Mouse (Mus musculus): Measurements from ENCODE around the gene Ccdc34.

GRCm38 (mm10) chr2:110080532-110080931 lies 62.9 kb downstream of the Ccdc34 start:
- no peak for TF ChIP-seq POLR2A (IDR thresholded peaks at IDR 0.05; ENCODE audit: insufficient read depth, low read length)
- TF ChIP-seq CTCF (IDR thresholded peaks at IDR 0.05; ENCODE audit: low read depth, low read length), result no peak
- no peak for TF ChIP-seq EP300 (IDR thresholded peaks at IDR 0.05; ENCODE audit: insufficient read depth, low read depth, low read length)

Measured in ES-Bruce4 (cell line).